Mouse (Mus musculus) liver (tissue): ENCODE measurements at regions not wholly inside any gene's neighbourhood (a gene's known extent, or its start where the extent isn't known, plus 50 kb on each side); places are given as distances from the start of the nearest gene placed in this dataset.
A peak's percentile ranks its signal among the peaks of the same experiment; 100 is the strongest.
"Not testable (repeated sequence)": the region's sequence is repeated elsewhere in the genome, so short reads cannot be mapped to it uniquely, and the experiment has no call there.

Source experiments
- DNase-seq: peaks from one replicate; pipeline ENCODE4 v3.0.0-alpha.2; 2020; ENCODE audit warnings: mixed read lengths

DNA sequence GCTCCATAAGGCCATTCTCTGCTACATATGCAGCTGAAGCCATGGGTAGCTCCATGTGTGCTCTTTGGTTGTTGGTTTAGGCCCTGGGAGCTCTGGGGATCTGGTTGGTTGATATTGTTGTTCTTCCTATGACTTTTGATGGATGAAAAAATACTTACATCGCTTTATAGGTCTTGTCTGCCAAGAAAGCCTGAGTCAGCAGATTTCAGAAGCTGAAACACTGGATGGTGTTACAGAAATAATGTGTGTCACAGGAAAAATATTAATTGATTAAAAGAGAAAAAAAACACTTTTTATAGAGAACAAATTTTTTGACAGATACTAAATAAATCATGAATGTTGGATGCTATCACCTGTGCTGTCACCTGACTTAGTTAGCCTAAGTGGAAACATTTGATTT, 52.4 kb upstream of the Plxna2 start:
- no peak for DNase-seq

DNA sequence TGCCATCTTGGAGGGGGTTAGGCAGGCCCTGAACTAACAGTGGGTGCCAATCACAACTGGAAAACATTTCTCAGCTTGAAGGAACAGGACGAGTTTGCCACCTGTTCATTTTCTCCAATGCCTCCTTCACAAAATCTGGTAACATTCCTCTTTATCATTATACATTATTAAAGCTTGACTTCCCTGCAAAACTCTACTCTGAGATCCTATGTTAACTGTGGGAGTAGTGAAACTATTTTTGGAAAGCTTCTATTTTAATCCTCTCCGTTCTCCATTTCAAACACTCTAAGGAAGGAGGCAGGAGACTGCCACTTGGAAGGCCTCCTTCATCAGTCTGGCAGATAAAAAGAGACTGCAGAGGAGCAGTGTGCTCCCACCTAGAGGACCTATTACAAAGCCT, 54.1 kb upstream of the Plxna2 start:
- DNase-seq: no peak

DNA sequence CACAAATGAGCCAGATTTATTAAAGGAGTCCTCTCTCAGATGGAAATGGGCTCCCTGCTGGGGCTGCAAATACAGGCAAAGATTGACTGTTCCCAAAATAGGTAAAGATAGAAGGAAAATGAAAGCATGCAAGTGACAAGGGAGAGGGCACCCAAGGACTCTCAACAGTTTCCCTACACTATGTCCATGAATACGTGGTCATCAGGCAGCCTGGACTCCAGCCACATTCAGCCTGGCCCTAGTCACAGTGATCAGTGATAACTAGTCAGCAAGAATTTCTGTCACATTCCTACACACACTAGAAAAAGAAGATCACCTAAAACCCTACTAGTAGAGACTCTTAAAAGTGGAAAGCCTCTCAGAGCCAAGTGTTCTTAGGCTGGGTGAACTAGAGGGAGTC, 56.9 kb upstream of the Plxna2 start:
- DNase-seq: no peak

DNA sequence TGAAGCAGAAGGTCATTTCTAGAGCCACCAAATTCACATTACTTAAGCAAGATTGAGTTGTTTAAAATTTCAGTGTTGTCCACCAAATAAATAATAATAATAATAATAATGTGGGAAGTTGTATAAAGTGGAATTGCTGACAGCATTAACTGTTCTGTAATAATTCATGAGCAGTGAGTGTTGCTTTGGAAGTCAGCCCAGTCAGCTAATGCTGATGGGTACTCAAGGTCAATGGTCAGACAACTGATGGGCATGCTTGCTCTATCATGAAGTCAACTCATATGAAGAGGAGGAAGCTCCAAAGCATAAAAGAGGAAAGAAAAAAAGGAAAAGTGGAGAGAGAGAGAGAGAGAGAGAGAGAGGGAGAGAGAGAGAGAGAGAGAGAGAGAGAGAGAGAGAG, 69.4 kb upstream of the Plxna2 start:
- DNase-seq: no peak

DNA sequence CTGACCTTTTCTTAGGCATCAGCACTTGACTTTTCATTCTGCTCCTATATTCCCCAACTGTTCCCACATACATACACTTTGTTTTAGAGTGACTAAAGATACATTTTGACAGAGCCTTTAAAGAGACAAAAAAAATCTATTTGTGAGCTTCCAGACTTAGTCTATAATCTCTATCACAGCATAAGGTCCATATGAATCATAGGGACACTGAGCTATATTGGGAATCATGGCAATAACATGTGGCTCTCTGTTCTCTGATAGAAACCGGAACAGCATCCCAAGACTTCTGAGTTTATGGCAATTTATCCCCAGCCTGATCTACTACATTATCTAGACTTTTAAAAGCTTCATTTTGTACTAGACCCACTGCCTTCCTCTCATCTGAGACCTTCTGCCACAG, 69.8 kb upstream of the Plxna2 start:
- no peak for DNase-seq

DNA sequence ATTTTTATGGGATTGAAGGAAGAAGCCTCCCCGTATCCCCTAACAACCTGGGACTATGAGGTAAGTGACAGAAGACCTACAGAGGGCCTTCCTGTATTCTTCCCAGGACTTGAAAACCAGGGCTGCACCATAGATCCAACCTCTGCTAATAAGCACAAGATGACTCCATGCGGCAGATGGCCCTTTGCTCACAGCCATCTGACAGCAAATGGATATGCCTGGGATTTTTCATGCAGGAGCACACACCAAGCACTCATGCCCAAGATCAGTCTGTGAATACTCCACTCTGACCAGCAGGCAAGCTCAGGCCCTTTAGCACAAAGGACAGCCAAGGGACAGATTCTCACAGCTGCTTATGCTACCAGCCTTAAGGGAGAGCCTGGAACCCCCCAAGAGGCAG, 77.1 kb upstream of the Plxna2 start:
- DNase-seq: no peak

DNA sequence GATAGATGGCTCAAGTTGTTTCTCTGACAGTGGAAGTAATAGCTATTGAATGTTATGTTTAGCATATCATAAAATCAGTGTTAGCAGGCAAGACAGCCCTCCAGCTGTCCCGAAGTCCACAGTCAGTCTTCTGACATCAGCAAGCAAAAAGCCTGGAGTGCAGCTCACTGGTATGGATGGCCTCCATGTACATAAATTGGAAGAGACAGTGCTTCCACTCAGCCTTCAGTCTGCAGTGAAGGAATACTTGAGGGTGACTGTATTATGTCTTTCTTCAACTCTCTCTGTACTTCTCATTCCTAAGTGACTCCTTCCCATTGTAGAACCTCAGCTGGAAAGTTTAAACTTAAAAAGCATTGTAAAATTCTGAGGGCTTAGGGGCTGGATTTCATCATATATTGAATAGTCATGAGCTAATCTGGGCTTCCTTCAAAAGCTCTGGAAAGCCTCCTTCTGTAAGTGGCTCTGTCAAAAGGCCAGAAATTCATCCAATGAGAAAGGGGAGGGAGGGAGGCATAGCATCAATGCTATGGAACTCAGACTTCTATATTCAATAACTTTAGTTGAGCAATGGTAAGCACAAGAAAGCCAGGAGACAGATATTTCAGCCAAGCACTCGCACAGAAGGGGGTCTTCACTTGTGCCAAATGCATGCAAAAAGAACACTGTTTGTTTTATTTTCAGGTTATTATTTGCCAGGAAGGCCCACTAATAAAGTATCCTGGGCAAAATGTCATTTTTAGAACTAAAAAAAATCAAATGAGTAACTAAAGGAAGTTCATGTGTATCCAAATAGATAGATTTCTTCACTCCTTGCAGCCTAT, 90.5 kb upstream of the Plxna2 start:
- DNase-seq: no peak

DNA sequence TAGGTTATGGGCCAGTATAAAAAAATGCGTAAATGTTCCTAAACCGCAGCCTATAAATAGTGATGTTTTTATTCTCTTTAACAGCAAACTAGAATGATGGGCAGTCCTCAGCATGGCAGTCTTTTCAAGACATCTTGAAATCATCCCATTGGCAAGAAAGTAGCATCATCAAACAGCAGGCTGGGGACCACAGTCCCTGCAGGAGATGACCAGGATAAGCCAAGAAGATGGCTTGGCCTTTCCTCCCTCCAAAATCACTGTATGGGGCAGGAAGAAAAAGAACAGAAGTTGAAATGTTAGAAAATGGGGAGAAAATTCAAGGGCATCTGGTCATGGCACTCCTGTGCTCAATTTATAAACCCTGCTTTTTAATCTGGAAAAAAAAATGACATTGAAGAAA, 93.0 kb upstream of the Plxna2 start:
- no peak for DNase-seq

DNA sequence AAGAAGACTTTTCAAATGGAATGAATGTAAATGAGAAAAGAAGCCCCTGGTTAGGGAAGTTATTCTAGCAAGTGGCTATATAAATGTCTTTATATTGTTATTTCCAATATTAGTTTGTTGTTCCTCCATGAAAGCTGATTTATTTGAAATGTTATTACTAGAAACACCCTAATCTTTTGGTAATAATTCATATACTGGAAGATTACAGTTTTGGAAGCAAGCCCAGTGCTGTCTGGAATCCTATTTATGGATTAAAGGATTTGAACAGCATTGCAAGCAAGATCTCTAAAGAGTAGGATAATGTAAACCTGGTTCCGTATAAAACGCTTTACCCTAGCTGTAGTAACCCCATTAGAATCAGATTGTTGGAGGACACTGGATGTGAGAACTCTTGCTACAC, 96.8 kb upstream of the Plxna2 start:
- no peak for DNase-seq

DNA sequence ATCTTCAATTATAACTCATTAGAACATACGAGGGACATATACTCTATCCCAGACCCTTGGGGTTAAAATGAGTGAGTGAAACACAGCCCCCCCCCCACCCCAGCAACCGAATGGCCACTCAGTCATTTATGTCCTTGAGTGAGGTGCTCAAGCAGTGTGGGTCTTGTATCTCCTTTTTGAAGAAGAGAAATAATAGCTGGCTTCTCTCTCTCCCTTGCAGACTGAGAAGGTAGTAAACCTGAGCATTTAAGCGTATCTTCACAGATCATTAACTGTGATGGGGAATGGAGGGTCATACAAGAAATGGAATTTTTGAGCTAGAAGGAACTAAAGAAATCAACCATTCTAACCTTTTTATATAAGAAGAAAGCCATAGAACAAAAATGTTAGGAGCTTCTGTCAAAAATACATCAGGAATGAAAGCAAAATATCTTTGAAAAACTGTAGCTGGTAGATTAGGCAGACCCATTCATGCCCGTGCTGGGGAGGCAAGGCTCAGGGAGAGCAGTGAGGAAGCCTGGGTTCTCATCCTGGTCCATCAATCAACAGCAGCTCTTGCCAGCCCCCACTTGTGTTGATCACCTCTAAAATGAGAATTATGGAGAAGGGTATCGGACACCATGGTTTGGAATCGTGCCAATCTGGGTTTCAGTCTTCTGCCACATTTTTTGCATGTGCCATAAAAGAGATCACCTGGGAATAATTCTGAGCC, 98.4 kb upstream of the Plxna2 start:
- DNase-seq: no peak

DNA sequence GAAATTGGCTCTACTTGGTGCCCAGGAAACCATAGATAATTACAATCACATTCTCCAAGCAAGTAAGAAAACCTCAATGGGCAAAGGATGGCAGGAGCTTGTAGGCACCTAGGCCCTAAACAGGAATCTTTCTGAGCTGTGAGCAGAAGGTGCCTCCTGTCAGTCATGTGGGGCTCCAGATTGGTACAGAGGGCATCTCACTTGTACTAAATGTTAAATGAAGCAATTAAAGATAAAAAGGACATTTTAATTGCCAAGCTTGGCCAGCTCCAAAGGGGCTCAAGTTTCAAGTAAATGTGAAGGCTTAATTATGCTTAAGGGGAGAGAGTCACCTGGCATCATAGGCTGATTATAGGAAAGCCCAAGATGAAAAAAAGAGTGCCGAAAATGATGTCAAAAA, 101.9 kb upstream of the Plxna2 start:
- no peak for DNase-seq

DNA sequence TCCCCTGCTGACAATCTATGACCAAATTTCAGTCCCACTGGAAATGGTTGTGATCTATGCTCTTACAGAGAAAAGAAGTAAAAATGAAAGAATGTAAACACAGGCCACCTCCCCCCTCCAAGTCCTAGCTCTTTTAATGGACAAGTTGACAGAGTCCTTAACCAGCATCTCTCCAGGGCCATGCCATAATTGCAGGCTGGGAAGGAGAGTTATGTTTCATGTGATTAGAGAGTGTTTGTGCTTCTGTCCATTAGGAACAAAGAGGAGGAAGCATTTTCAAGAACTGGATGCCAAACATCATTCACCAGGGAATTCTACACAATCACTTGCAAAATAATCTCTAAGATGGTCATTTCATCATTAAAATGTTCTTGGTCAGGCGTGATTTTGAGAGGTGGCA, 109.7 kb upstream of the Plxna2 start:
- no peak for DNase-seq

DNA sequence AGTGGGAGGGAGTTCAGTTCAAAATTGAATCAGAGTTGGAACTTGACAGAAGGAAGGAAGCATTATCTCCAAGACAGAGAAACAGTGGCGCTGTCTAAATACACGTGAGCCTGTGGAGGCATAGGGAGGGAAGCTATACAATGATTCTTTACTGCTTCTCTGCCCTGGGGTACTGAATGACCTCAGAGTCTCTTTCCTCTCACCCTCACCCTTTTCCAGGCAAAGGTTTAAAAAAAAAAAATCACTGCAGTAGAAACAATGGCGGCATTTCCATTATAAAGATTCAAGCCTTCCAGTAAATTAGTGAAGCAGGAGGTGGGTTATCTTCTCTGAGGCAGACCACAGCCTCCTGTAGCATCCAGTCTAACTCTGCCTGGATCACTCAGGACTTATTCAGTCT, 112.2 kb upstream of the Plxna2 start:
- no peak for DNase-seq

DNA sequence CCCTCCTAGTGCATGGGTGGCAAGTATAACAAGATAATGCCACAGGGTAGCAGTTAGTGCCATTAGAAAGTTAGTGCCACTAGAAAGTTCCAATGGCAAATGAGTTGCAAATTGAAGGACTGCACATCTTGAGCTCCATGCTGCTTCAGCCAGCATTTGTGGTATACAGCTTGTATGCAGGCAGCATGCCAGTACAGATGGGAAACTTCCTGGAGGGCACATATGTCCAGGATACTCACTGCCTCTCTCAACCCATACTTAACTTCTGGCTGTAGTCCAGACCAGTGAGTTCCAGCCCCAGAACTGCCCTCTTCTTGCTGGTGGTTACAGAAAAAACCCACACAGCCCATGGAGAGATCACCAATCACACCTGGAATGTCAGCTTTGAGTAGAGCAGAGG, 113.8 kb upstream of the Plxna2 start:
- DNase-seq: no peak

DNA sequence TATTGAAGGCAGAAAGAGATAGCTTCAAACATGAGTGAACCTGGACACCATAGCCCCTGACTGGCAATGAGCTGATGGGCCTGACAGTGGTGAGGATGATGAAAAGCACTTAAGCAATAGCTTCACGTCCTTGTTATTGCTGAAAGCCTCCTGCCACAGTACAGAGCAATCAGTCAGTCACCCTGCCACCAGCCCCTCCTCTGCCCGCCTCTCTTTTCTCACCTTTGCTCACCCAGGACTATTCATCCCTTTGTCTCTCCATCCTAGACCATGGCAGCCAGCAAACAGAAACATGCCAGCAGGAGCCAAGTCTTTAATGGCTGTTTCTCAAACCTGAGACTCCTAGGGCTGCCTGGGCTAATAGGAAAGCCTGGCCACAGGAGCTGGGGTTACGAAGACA, 114.5 kb upstream of the Plxna2 start:
- DNase-seq: no peak

DNA sequence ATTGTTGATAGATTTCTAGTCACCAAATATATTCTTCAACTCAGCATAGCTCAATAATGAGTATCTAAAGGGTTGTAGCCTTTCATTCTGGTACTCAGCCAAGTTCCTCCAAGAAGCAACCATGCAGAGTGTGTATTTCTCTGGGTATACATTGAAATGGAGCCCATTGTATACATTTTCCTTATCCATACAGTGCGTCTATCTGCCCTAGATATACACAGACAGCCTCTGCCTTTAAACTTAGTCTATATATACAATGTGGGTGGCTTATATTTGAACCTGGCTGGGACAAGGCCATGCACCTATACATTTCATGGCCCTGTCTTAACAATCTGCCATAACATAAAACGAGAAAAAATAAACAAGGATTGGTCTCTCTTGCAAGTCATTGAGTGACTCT, 121.6 kb upstream of the Plxna2 start:
- no peak for DNase-seq

DNA sequence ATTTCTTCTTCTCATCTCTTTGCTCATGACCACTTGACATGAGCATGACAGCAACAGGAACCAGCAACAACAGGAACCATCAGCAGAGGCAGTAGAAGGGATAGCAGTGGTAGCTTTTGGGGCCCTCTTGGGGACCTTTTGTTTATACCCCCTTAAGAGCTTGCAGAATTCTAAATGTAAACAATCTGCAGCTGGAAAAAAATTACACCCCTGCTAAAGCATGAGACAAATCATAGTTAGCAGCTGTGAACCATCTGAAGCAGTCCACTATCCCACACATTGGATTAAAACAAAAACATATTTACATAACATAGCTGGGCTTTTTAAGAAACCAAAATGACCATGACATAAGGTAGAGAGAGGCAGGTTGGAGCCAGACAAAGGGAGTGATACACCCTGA, 126.9 kb upstream of the Plxna2 start:
- DNase-seq: no peak

DNA sequence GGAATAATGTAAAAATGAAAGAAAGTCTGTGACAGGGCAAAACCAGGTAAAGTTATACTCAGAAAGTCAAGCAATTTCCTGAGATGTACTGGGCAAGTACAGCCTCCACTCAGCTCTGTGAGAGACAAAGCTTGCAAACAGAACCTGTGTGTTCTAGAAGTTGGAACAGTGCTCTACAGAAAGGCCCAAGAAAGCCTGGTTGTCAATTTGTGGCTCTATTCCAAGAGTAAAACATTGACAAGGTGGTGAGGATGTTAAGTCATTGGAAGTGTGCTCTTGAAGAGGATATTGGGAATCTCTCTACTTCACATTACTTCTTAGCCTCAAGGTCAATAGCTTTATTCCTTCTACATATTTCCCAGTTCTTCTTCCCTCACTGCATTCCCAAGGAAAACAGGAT, 129.9 kb upstream of the Plxna2 start:
- DNase-seq: no peak

DNA sequence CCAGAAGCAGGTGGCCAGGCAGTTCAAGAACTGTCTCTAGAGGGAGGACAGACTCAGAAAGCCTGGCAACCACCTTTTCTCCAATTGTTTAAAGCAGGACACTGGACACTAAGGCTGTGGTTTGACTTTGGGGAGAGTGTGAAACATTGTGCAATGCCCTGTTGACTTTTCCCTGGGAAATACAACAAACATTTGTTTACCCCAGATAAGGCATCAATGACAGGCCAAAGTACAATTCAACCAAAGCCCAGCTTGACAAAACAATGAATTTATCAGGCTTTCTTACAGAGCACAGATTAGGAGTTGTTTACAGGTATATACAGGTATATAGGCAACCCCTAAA, 135.3 kb upstream of the Plxna2 start:
- DNase-seq: no peak

DNA sequence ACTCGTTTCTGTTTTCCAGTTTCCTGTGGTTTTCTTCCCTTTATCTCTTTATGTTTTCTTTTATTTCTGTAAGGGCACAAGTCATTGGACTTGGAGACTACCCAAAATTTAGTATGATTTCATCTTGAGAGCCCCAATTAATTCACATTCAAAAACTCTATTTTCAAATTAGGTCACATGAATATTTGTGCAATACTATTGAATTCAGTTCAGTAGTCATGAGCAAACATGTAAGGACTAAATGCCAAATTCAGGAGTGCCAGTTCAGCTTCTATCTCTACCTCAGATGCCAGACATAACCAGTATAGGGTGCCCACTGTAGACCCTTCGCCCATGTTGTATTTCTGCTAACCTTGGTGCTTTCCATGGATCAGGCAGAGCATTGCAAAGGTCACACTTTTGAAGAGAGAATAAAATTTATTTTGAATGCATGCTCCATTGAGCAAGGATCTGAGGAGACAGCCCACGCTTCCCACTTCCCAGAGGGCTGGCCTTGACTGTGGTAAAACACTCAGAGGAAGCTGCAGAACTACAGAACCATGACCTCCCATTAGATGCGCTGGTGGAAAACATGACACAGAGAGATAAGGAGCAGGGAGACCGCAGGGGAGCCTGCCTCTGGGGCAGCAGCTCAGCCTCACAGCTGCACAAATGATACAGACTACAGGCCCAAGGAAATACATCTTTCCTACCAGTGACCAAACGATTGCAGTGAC, 135.9 kb upstream of the Plxna2 start:
- DNase-seq: peak; percentile 24

DNA sequence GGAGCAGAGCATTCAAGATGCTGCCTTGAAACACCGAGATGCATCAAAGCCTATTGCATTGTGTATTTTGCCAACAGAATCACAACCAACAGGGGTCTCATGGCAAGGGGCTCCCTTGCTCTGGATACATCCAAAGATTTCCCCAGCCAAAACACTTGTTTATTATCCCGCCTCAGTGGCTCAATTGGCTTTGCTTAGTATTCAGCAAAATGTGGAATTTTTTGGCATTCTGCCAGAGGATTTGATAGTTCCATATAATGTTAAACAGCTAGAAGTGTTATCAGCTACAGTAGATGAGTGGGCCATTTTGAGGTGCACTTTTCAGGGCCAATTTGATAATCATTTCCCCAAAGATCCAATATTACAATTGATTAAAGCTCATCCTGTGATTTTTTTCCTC, 146.7 kb upstream of the Plxna2 start:
- not testable (repeated sequence) for DNase-seq

DNA sequence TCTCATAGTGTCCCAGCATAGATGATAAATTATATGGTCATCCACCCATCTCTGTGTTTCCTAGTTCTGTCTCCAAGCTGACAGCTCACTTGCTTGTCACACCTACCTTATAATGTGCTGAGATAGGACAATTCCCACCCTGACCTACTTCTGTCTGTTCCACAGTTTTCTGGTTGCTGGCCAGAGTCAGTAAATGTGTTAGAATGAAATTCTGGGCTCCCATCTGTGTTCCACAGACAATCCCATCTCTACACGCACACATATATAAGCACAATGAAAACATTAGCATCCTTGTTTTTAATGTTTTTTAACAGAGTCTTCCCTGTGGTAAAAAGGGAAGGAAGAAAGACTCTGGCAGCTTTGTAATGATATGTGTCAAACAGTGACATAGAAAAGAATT, 165.5 kb upstream of the Plxna2 start:
- DNase-seq: no peak

DNA sequence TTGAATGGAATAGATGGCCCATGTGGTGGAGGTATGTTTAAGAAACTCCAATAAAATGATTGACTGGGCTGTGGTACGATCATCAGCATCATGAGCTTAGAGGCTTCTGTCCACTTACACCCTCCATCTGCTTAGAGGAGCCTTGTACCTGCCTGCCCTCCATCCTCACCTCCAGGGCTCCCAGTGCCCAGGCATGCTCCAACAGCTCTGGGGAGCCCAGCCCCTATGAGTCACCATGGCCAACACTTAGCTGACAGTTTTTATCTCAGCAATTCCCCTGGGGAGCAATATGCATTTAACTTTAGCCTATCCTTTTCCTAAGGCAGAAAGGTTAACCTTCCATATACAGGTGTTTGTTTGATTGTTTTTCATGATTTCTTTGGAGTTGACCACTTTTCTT, 174.3 kb upstream of the Plxna2 start:
- no peak for DNase-seq

DNA sequence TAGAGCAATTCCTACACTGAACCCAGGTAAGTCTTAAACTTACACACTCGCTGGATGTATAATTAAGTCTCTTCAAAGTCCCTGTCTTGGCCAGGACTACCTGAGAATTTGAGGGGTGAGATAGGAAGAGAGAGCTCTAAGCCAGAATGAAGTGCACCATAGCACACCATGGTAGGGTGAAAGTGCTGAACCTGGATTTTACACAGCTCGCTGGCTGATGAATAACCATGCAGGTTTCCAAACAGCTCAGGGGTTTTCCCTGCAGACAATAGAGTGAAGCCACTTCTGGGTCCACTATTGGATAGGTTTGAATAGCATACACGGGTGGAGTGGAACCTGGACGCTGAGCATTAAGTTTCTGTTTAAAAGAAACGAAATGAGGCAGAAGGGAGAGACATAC, 180.7 kb upstream of the Plxna2 start:
- peak; percentile 5 for DNase-seq
